Mouse (Mus musculus) cerebellum, postnatal 10 days (tissue): Measurements from ENCODE around the gene Pold2.

ENCODE experiments used
- DNase-seq, 2 experiments: peaks; one replicate each; pipeline ENCODE4 v3.0.0; 2021; ENCODE audit warnings: mixed read lengths in 2 of 2

Pold2 gene

GRCm38 (mm10) chr11:5877921-5878526, at the start of gene Pold2:
Gene Pold2 (minus strand): TSS chr11:5878292.
- peak; percentile 98 to 99 for DNase-seq

GRCm38 (mm10) chr11:5926696-5927220, 48.7 kb upstream of the Pold2 start:
- no peak for DNase-seq

- no peak for DNase-seq
These were observed 46.6 kb upstream of the Pold2 start for GRCm38 (mm10) chr11:5924699-5925098.

- DNase-seq = peak; percentile 26 to 42
These were observed 42.4 kb upstream of the Pold2 start for GRCm38 (mm10) chr11:5920323-5920960.

GRCm38 (mm10) chr11:5919606-5920005, 41.5 kb upstream of the Pold2 start:
- no peak for DNase-seq

GRCm38 (mm10) chr11:5918111-5918510, 40.0 kb upstream of the Pold2 start:
- DNase-seq = no peak

GRCm38 (mm10) chr11:5916178-5916548, 38.1 kb upstream of the Pold2 start:
- peak; percentile 73 to 79 for DNase-seq

GRCm38 (mm10) chr11:5915429-5916177, 37.5 kb upstream of the Pold2 start:
- DNase-seq = peak; percentile 87 to 88

GRCm38 (mm10) chr11:5914940-5915339, 36.8 kb upstream of the Pold2 start:
- DNase-seq = peak in 1 of 2 experiments; percentile 28

GRCm38 (mm10) chr11:5913936-5914335, 35.8 kb upstream of the Pold2 start:
- peak in 1 of 2 experiments; percentile 17 for DNase-seq

- peak; percentile 69 to 74 for DNase-seq
These were observed 35.2 kb upstream of the Pold2 start for GRCm38 (mm10) chr11:5913256-5913655.

- DNase-seq = peak; percentile 87
These were observed 34.5 kb upstream of the Pold2 start for GRCm38 (mm10) chr11:5912635-5913034.

GRCm38 (mm10) chr11:5908642-5909041, 30.6 kb upstream of the Pold2 start:
- DNase-seq = no peak

- no peak for DNase-seq
These were observed 29.0 kb upstream of the Pold2 start for GRCm38 (mm10) chr11:5907096-5907495.

- DNase-seq = peak; percentile 18 to 45
These were observed 27.9 kb upstream of the Pold2 start for GRCm38 (mm10) chr11:5905778-5906518.

- DNase-seq = no peak
These were observed 26.8 kb upstream of the Pold2 start for GRCm38 (mm10) chr11:5904871-5905270.

GRCm38 (mm10) chr11:5904357-5904756, 26.3 kb upstream of the Pold2 start:
- DNase-seq = no peak

- DNase-seq = no peak
These were observed 25.8 kb upstream of the Pold2 start for GRCm38 (mm10) chr11:5903844-5904243.

GRCm38 (mm10) chr11:5902390-5902789, 24.3 kb upstream of the Pold2 start:
- no peak for DNase-seq

- DNase-seq = peak; percentile 77 to 85
These were observed 23.9 kb upstream of the Pold2 start for GRCm38 (mm10) chr11:5901950-5902349.

- DNase-seq = no peak
These were observed 23.2 kb upstream of the Pold2 start for GRCm38 (mm10) chr11:5901320-5901719.

GRCm38 (mm10) chr11:5899286-5899685, 21.2 kb upstream of the Pold2 start:
- no peak for DNase-seq

GRCm38 (mm10) chr11:5898531-5898930, 20.4 kb upstream of the Pold2 start, which contains the start of gene Myl7:
Gene Myl7 (minus strand): TSS chr11:5898782.
- DNase-seq = no peak
